Mouse (Mus musculus) cortical plate, adult 2 months (tissue): Measurements from ENCODE around the gene Nlgn1.

Experiments used
- CTCF ChIP-seq: fragments of 200-500 bp; IDR thresholded peaks from 2 replicates; pipeline ENCODE4 v1.5.1; 2011; ENCODE audit warnings: mild to moderate bottlenecking, control low read depth, low read length; ENCODE audit not compliant: insufficient read depth; ENCODE audit errors: extremely low read depth
- POLR2A ChIP-seq: fragments of 200-500 bp; IDR thresholded peaks from 2 replicates; pipeline ENCODE4 v1.6.1; 2011; ENCODE audit warnings: mild to moderate bottlenecking, low read length, control low read depth; ENCODE audit not compliant: insufficient read depth; ENCODE audit errors: extremely low read depth

DNA sequence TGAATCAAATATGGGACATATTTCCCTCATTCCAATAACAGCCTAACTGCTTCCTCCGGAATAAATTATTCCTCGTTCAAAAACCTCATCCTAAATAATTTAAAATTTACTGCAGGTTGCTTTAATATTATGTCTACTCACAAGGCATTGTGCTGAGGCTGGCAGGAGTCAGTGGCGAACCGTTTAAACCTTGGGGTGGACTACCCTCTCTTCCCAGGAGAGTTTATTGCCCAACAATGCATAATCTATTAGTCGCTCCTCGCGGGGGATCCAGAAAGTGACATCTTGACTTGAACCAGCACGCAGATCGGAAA, 1.4 kb downstream of the Nlgn1 start:
- TF ChIP-seq CTCF: no peak
- TF ChIP-seq POLR2A: no peak
